Mouse (Mus musculus): ENCODE measurements around the gene Cyp2c38.
"Not testable (repeated sequence)": the region's sequence is repeated elsewhere in the genome, so short reads cannot be mapped to it uniquely, and the experiment has no call there.

The Cyp2c38 gene

DNA sequence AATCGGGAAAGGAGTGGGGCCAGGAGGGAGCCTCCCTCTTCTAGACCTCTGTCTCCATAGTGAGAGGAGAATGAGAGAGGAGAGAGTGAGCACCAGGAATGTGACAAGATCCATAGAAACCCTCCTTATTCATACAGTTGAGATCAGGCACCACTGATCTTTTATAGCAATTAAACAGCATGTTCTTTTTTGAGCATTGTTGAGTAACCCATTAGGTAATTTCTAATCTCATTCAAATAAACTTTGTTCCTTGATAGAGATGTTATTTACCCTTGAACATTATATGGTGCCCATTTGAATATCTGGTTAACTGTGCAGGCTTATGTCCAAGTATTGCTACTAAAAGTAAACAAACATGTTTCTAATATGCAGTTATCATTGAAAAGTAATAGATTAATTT is at the start of gene Cyp2c38:
Gene Cyp2c38 (minus strand): TSS at position 135 of the 400 bp plus-strand sequence.
- DNase-seq = no peak

DNA sequence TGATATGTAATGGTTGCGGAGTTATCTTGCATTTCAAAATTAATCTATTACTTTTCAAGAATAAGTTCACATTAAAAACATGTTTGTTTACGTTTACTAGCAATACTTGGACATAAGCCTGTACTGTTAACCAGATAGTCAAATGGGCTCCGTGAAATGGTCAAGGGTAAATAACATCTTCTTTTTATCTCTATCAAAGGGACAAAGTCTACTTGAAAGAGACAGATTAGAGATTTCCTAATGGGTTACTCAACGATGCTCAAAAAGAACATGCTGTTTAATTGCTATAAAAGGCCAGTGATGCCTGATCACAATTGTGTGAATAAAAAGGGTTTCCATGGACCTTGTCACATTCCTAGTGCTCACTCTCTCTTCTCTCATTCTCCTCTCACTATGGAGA is 47.7 kb upstream of the Cyp2c38 start, which contains the start of gene Cyp2c39:
Gene Cyp2c39 (plus strand): TSS at position 329 of the 400 bp plus-strand sequence.
- no peak for DNase-seq

DNA sequence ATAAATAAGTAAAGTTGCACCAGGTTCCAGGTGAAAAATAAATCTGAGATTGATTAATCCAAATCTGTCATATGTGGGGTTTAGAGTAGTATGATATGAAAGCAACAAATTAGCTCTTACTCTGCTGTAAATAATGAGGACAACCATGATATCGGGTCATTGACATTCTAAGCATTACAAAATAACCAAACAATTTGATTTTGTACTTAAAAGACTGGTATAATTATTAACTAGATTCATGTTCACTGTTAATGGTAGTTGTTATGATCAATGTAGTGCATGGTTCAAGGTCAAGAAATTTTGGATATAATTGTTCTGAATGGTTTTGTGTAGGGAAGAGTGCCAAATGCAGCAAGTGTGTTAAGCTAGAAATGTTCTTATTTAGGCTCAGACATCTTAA is 46.7 kb upstream of the Cyp2c38 start:
- DNase-seq = no peak

DNA sequence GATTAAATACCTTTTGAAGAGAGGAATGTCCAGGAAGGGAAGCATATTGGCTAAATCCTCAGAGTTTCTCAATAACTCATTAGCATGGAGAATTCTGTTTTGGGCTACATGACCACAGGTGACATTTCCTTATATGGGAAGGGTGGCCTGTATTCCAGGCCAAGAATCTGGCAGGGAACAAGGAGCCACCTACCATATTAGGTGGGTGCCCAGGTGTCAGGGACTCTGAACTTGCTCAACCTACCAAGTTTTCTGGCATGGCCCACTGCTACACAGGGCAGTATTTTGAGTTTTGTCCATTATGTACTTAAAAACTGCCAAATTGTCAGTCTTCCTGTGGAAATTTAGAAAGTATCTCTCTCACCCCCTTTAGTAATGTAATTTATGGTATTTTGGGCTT is 43.5 kb upstream of the Cyp2c38 start:
- DNase-seq = no peak

DNA sequence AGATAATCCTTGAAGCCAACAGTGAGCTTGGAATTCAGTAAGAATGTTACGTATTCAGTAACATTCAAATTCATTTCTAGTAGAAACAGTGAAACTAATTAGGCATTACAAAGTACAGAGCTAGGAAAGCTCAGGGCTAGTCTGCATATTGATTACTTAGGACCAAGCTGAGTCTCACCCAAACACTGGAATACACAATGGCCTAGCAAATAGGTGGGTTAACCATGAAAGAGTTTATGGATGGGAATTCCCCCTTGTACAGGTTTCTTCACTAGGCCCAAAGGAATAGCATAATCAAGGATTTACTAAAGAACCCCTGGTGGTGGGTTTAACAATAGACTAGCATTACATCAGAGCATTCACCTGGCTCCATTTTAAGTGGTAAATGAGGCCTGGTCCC is 21.1 kb upstream of the Cyp2c38 start:
- not testable (repeated sequence) for DNase-seq

GRCm38 (mm10) chr19:39463923-39464322 is 1.0 kb upstream of the Cyp2c38 start:
- DNase-seq = no peak
